Mouse (Mus musculus): Measurements from ENCODE around the gene Atad1.

The Atad1 gene

GRCm38 (mm10) chr19:32626768-32627331 lies 112.7 kb downstream of the Atad1 start:
- in situ Hi-C loops (cut with MboI) = no loop called here

GRCm38 (mm10) chr19:32622142-32622541 lies 117.4 kb downstream of the Atad1 start:
- in situ Hi-C loops (cut with MboI) = no loop called here

All from mature B cell (primary cell).